Mouse (Mus musculus) lung, postnatal 36 days (tissue): ENCODE measurements at regions not wholly inside any gene's neighbourhood (a gene's known extent, or its start where the extent isn't known, plus 50 kb on each side); places are given as distances from the start of the nearest gene placed in this dataset.

Experiments used
- DNase-seq: peaks from one replicate; pipeline ENCODE4 v3.0.0; 2022; ENCODE audit warnings: mixed read lengths

- DNase-seq = no peak
These were observed 247.8 kb upstream of the Kcnab2 start for GRCm38 (mm10) chr4:152725423-152725822.

- DNase-seq = no peak
These were observed 247.1 kb upstream of the Kcnab2 start for GRCm38 (mm10) chr4:152724741-152725140.

GRCm38 (mm10) chr4:152724026-152724425 is 246.4 kb upstream of the Kcnab2 start:
- DNase-seq = no peak

- DNase-seq = no peak
These were observed 242.9 kb upstream of the Kcnab2 start for GRCm38 (mm10) chr4:152720528-152720927.

- no peak for DNase-seq
These were observed 241.9 kb upstream of the Kcnab2 start for GRCm38 (mm10) chr4:152719416-152720127.

GRCm38 (mm10) chr4:152710339-152710738 is 232.7 kb upstream of the Kcnab2 start:
- DNase-seq = no peak

GRCm38 (mm10) chr4:152700217-152700616 is 222.5 kb upstream of the Kcnab2 start:
- DNase-seq = no peak

- DNase-seq = no peak
These were observed 219.7 kb upstream of the Kcnab2 start for GRCm38 (mm10) chr4:152697247-152697960.

GRCm38 (mm10) chr4:152691735-152692134 is 214.1 kb upstream of the Kcnab2 start:
- DNase-seq = no peak

GRCm38 (mm10) chr4:152691302-152691701 is 213.6 kb upstream of the Kcnab2 start:
- DNase-seq = no peak

GRCm38 (mm10) chr4:152690766-152691165 is 213.1 kb upstream of the Kcnab2 start:
- DNase-seq = no peak

- DNase-seq = no peak
These were observed 212.2 kb upstream of the Kcnab2 start for GRCm38 (mm10) chr4:152689831-152690230.

GRCm38 (mm10) chr4:152686509-152687081 is 208.9 kb upstream of the Kcnab2 start:
- no peak for DNase-seq

- DNase-seq = no peak
These were observed 196.5 kb upstream of the Kcnab2 start for GRCm38 (mm10) chr4:152674140-152674539.

GRCm38 (mm10) chr4:152663482-152663881 is 185.8 kb upstream of the Kcnab2 start:
- peak; percentile 17 for DNase-seq

- no peak for DNase-seq
These were observed 185.4 kb upstream of the Kcnab2 start for GRCm38 (mm10) chr4:152663069-152663468.

GRCm38 (mm10) chr4:152662439-152662838 is 184.8 kb upstream of the Kcnab2 start:
- DNase-seq = no peak

GRCm38 (mm10) chr4:152650198-152650597 is 172.5 kb upstream of the Kcnab2 start:
- no peak for DNase-seq

- peak; percentile 2 for DNase-seq
These were observed 169.9 kb upstream of the Kcnab2 start for GRCm38 (mm10) chr4:152647620-152648019.

- DNase-seq = no peak
These were observed 169.4 kb upstream of the Kcnab2 start for GRCm38 (mm10) chr4:152647084-152647483.

- DNase-seq = no peak
These were observed 159.4 kb upstream of the Kcnab2 start for GRCm38 (mm10) chr4:152637088-152637487.

GRCm38 (mm10) chr4:152633896-152634295 is 156.2 kb upstream of the Kcnab2 start:
- DNase-seq = no peak

- DNase-seq = no peak
These were observed 150.4 kb upstream of the Kcnab2 start for GRCm38 (mm10) chr4:152628111-152628510.
